Mouse (Mus musculus): ENCODE data around the gene Mmaa.
A peak's percentile ranks its signal among the peaks of the same experiment; 100 is the strongest.

Mmaa gene

DNA sequence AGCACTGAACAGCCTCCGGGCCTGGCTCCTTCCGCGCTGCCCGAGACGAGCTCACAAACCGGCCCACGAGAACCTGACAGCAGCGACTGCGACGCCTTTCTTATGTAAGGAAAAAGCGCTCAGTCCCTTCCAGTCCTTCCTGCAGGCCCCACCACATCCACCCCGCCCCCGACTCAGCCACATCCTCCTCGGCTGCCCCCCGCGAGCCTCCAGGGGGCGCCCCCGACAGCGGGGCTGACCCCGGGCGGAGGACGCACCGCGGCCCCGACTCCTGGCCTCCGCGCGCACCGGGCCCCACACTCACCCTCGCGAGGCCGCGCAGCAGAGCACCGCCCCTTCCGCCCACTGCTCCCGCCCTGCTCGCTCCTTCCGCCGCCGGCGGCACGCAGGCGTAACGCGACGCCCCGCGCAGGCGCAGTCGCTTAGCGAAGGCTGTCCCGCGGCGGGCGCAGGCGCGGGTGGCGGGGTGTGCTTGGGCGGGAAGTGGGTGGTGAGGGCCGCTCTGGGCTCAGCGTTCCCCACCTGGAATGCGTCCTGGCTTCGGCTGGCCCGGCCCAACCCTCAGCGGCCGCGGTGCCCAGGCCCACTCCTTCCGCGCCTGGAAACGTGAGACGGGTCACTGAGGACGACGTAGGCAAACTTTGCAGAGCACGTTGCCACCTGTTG lies at the start of gene Mmaa:
TSS of gene Mmaa (minus strand) at position 328 of the 666 bp plus-strand sequence.
- peak; percentile 95 for DNase-seq (ENCODE audit: low spot score)

DNA sequence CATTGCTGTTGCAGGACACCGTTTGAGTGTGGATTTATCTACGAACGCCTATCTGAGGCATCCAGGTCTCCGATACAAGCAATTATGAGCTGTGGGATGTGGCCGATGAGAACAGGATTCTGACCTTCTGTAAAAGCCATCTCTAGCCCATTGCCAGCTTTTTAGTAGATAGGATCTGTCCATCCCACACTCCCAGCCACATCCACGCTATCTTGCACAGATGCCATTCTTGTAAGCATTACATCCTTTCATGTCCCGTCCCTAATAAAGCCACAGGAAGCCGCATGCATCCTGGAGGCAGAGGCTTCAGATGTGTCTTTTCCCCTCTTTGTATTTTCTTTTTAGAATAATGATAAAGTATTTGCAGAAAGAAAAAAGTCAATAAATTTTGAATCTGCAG lies 46.5 kb upstream of the Mmaa start:
- DNase-seq (ENCODE audit: low spot score) = no peak

DNA sequence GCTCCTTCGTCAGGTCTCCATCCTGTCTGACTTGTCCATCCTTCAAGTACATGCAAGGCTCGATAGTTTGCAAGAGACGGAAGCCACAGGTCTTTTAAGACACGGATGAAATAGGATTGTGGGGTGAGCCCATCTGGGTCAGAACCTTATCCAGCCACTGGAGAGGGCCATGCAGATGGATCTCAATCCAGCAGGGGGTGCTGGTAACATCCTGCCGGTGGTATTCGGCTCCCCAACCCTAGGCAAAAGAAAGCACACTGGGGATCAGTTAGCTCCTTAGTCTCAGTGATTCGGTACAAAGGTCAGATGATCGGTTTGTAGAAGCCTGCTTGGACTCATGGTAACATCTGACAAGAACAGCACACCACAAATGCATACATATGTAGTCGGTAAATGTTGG lies 44.8 kb upstream of the Mmaa start:
- DNase-seq (ENCODE audit: low spot score) = peak; percentile 39

DNA sequence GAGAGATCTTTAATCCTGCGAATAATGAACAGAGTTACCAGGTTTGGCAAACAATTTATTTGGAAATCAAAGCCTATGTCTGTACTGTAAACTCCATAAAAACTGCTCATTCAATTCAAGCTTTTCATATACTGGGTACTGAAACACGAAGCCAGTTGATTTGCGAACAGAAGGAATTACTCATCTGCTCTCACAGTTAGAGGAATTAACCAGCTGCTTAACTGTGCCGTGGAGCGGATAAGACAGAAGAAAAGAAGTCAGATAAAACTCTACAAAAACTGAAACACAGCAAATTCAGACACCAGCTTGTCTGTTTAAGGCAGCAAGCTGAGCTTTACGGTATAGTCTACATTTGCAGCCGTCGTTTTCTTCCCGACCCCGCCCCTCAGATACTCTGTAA lies 43.9 kb upstream of the Mmaa start:
- no peak for DNase-seq (ENCODE audit: low spot score)

DNA sequence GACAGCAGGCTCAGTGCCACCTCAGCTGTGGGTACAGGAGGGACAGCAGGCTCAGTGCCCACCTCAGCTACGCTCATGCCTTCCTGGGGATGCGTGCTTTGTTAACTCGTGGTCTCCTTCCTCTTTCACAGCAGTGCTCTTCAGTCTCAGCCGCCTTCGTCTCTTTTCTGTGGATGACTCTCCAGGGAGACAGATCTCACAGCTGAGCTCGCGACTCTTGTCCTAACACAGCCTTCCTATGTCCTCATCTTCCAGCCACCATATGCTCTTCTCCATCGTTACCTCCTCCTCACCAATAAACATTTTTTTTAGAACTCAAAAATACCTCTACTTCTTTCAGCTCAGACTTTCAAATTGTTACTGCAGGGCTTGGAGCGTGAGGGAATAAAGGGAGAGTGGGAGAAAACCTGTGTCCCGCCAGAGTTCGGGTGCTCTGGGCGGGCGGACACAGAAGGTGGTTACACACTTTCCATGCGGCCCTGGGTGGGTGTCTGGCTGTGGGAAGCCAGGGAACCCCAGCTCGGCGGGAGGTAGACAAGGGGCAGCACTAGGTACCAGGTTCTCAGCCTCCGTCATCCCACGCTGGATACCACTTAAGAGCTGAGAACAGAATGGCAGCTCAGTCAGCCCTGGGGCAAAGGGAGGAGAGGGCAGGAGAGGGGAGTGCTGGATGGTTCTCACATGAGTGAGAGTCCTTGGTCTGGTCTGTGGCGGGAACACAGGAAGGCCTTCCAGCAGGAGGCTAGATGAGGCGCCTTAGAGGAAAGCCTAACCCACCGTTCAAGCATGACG lies 37.6 kb upstream of the Mmaa start:
- DNase-seq (ENCODE audit: low spot score) = no peak

DNA sequence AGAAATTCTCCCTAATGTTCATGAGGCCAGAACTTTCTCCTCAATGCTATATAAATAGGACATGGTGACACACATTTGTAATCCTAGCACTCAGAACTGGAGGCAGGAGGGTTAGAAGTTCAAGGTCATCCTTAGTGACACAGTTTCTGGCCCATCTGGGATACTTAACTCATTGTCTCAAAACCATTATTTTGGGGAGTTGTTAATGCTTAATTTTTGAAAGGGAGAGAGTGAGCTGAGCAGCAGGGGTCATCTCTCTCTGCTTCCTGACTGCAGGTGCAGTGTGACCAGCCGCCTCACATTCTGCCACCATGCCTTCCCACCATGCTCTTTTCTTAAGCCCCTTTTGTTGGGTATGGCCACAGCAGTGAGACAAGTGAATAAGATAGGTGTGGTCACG lies 36.8 kb upstream of the Mmaa start:
- DNase-seq (ENCODE audit: low spot score) = no peak

DNA sequence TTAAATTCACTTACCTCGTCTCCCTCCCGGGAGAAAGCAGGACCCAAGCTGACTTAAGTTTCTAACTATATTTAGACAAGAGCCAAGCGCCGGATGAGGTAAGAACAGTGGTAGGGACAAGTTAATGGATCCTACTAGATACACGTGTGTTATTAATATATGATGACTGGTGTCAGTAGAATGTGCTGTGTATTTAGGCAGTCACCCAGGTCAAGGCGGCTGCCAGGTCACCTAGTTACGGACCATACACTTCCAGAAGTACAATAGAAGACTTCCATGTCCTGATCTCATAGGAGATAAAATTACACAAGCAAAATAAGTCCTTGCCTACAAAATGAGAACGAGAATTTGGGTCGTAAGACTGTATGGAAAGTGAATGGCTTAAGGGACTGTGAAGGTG lies 36.3 kb upstream of the Mmaa start:
- no peak for DNase-seq (ENCODE audit: low spot score)

DNA sequence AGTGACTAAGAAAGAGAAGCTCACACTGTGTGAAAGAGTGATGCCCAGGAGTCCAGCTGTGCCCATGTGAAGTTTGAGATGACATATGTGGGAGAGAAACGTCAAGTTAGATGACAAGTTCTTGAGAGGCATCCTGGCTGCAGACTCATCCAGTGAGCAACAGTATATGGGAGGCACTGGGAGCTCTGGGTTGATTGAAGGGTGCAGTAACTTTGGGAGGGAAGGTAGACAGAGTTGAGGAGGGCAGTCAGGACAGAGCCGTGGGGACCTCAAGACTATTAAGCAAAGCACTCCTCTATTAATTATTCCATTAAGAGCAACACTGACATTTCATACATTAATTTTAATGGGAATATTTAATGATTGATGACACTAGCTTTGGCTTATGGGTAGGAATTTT lies 35.0 kb upstream of the Mmaa start:
- DNase-seq (ENCODE audit: low spot score) = no peak

DNA sequence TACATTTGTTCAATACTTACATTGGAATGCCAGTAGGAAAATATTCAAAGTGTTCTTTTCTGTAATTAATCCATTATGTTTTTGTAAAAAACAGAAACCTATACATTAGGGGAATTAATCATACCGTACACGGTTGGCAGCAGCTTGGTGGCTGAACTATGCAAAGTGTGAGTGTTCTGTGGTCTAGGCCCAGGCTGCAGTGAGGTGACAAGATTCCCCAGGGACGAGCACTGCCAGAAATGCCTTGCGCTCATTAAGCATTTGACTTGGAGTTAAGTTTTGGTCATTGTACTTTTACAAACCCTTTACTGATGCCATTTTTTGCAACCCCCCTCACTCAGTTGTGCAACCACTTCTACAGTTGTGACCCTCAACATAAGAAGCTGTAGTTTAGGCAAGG lies 34.4 kb upstream of the Mmaa start:
- DNase-seq (ENCODE audit: low spot score) = no peak

DNA sequence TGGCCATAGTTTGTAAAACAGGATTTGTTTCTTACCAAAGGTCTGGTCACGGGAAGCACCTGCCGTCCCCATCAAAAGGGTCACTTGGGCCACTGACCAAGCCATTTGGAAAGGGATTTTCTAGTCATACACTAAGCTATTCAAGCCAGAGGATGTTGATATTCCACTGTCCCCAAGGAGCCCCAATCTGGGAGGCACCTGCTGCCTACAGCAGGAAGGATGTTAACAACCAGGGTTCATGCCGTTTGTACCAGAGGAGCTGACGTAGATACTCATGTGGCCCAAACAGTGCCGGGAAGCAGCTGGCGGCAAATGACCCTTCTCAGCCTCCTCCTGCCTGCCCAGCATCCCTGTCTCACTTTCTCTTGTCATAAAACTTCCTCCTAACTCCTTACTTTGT lies 30.8 kb upstream of the Mmaa start:
- no peak for DNase-seq (ENCODE audit: low spot score)

DNA sequence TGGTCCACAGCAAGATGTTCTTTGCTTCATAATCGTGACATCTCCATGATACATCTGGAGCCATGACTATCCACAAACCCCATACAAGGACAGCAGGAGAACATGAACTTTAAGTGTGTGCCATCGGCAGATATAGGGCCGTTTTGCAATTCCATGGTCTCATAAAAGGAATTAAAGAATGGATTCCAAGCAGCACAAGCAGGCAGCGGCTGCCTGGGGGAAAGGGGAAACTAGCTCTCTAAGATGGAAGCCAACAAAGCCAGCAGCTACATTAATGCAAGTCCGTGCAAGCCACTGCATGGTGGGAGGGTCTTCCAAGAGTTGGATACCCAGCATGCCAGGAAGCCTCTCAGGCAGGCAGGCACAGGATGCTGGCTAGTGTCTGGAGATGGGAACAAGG lies 30.2 kb upstream of the Mmaa start:
- no peak for DNase-seq (ENCODE audit: low spot score)

DNA sequence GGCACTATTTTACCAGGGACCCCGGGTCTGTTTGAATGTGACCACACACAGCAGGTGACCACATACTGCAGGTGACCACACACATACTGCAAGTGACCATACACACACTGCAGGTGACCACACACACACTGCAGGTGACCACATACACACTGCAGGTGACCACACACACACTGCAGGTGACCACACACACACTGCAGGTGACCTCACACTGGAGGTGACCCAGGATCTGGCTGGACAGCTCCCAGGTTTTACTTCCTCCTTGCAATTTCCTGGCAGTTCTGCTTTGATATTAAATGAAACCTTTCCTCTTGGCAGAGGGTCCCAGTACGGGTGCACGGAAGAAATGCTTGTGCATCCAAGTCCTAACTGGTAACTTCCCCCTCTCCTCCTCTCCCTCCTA lies 29.3 kb upstream of the Mmaa start:
- no peak for DNase-seq (ENCODE audit: low spot score)

DNA sequence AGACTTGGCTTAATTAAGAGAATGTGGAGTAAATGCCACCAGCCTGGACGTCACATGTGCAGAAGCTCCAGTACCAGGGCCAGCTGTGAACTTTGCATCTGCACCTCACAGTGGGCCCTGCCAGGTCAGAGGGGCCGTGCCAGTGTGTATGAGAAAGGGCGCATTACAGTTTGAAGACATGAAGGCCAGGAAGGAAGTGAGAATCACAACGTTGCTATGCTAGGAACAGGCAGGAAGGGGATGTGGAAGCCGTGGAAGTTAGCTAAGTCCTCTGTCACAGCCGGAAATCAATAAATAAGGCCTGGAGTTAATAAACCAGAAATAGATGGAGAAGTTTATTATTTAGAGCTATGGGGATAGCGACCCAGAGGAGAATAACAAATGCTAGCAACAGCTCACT lies 28.4 kb upstream of the Mmaa start:
- no peak for DNase-seq (ENCODE audit: low spot score)

DNA sequence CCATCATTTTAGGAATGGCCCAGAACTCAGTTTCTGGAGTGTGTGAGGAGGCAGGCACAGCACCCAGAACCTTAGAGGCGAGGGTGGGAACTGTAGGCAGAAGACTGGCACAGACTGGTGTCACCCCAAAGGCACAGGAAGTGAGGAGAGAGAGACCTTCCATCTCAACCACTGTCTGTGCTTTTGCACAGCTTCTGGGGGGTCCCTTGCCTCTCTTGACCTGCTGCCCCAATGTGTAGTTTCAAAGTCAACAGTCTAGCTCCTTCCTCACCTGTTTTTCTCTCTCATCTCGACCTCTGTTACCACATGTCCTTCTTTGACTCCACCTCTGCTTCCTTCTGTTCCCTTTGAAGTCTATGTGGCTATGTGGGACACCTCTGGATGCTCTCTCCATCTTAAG lies 16.1 kb upstream of the Mmaa start:
- no peak for DNase-seq (ENCODE audit: low spot score)

DNA sequence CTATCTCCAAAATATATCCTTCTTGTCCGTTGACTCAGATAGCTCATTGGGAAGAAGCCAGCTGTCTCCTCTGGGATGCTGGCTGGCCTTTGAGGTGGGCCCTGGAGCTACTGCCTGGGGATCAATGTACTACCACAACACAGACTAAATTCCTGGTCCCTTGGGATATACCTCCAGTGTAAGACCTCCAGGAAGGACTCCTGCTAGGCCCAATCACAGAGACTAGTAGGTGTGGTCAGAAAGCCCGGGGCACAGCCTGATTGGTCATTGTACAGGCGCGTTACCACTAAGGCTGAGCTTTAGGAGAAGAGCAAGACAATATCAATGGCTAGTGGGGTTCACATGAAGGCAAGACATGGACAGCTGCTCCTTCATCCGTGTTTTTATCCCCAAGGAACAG lies 11.2 kb upstream of the Mmaa start:
- DNase-seq (ENCODE audit: low spot score) = no peak

DNA sequence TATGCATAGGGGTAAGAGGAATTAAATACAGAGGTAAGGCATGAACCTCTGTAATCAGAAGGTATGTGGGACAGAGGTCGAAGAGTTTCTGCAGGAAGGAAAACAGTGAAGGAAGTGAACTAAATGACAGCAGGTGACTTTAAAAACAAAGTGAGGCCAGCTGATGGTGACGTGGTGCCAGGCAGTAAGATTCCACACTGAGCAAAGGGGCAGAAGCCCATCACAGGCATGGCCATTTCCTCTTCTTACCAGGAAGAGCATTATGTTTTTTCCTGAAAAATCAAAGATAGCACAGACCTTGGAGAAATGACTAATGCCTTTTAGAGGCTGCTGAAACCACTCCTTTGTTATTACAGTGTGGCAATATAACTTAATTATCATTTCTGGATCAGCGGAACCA lies 6.8 kb upstream of the Mmaa start:
- no peak for DNase-seq (ENCODE audit: low spot score)

DNA sequence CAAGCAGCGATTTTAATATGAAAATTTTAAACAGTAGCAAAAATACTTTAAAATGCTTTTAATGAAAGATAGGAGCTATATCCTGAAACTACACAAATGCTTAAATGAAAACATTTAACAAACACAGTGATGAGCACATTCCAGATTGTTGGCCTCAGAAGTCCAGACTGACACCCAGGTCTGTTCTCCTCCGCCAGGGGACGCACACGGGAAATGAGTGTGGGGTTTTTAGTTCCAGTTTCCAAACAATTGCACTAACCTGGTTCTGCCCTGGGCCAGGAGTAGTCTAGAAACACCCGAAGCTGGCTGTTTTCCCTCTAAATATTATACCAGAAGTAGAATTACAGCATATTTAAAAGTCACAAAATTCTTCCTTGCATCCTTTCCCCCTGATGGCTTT lies 5.0 kb upstream of the Mmaa start:
- DNase-seq (ENCODE audit: low spot score) = no peak

DNA sequence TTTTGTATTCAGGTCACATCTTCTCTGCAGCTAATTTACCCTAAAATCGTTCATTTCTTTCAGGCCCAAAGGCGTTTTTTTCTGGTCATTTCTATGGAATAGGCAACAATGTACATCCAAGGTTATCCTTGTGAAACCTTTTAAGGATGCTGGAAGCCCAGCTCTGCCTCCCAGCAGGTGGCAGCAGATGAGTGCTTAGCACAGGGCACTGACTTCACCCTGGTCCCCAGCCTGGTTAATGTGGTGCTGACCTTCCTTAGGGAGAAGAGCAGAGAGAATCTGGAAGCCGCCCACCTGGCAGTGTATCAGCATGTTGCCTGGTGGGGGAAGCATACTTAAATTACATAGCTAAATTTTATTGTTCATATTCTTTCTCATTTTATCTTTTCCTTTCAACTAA lies 3.0 kb upstream of the Mmaa start:
- DNase-seq (ENCODE audit: low spot score) = peak; percentile 75

DNA sequence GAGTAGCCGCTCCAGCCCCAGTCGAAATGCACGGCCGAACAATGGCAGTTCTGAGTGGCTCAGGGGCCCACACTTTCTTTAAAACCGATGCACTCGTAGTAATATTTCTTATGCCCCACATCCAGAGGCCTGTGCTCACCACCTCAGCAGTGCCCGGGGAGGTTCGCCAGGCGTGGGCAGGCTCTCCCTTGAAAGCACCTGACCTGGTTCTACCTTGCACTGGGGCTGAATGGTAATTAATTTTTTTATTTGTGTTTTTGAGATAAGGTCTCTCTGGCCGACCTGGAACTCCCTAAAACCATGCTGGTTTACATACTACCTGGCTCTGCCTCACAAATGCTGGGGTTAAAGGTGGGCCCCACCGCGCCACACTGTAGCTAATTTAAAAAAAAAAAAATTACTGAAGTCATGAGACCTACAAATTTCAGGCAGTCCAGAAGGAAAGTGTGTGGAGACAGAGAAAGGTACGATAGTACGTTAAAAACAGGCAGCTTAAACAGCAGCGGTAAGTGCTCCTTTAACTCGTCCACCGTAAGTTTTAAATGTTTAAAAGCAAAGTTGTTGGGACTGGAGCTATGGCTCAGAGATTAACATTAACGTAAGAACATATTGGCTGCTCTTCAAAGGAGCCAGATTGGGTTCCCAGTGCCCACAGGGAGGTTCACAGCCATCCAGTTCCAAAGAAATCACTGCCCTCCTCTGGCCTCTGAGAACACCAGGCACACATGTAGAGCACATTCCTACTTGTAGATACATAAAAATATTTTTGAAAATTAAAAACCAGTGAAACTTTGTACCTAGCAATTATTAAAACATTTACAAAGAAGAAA lies 754 bp upstream of the Mmaa start:
- no peak for DNase-seq (ENCODE audit: low spot score)

DNA sequence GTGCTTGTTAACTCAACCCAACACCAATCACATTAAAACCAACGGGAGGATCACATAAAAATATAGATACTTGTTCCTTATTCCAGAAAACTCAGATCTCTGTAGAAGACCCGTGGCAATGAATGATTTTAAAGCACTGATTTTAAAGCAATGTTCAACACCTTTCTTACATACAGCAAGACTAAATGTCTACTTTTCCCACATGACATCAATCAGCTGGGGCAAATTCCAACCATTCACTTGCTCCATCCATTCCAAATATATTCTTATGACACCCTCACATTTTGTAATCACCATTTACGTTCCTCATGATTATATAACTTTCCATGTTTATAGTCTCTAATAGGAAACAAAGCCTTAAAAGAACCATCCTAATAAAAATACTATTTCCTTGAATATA lies 896 bp downstream of the Mmaa start:
- no peak for DNase-seq (ENCODE audit: low spot score)

DNA sequence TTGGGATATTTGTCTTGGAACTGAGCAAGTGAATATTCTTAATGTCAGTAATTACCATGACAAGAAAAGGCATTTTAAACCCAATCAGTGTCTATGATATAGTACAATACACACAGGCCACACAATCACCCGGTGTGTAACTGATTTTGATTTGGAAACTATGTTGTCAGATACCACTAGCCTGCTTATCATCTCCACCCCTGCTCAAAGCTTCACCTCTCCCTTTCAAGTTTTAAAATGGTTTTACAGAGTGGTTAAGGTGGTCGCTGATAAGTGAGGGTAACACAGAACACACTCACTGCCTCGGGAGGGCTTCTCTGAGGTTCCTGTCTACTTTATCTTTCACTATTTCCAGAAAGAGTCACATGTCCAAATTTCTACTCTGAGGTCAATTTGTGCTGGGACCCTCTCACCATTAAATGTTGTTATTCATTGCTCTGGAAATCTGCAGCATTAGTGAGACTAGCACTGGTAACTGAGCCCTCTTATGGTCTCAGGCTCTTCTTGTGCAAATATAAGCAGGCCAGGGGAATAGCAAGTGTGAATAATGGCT lies 1.9 kb downstream of the Mmaa start:
- no peak for DNase-seq (ENCODE audit: low spot score)

DNA sequence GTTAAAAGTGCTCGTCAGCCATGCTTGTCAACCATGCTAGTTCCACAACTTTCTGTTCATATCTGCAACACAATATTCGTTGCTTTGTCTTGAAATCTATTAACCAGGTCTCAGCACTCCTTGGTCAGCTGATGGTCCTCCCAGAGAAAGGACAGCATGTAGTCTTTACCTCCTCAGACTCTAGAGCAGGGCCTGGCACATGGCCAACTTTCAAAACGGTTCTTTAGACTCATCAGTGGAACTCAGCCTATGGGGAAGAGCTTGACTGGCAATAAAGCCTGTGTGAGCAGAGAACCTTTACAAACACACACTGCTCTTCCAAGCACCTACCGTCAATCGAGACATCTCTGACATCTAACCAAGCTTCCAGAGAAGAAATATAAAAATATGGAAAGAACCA lies 5.1 kb downstream of the Mmaa start:
- no peak for DNase-seq (ENCODE audit: low spot score)

DNA sequence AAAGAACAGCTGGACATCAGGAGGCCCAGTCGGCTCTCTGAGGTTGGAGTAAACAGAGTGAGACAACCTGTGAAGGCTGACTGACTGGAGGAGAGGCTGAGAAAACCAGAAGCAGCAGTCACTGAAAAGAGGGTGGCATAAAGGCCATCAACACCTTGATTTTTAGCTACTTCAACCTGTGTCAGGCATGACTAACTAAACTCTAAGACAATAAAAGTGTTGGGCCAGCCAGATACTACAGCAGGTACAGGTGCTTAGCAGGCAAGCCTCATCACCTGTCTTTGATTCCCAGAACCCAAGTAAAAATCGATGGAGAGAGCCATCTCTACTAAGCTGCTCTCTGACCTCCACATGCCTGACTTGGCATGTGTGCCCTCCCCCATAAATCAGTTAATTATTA lies 6.1 kb downstream of the Mmaa start:
- DNase-seq (ENCODE audit: low spot score) = no peak
